Mouse (Mus musculus) heart, adult 2 months (tissue): Measurements from ENCODE around the gene Mapk6.

ENCODE experiments used
- CTCF ChIP-seq: fragments of 200-600 bp; IDR thresholded peaks from 2 replicates; pipeline ENCODE4 v1.8.1; 2022; ENCODE audit warnings: antibody characterized with exemption, mild to moderate bottlenecking, moderate library complexity
- EP300 ChIP-seq: fragments of 200-500 bp; IDR thresholded peaks from 2 replicates; pipeline ENCODE4 v1.6.1; 2011; ENCODE audit warnings: low read depth, low read length, control low read depth; ENCODE audit not compliant: insufficient read depth
- POLR2A ChIP-seq: fragments of 200-500 bp; IDR thresholded peaks from 2 replicates; pipeline ENCODE4 v1.6.1; 2011; ENCODE audit warnings: mild to moderate bottlenecking, low read depth, low read length, control low read depth; ENCODE audit not compliant: insufficient read depth

GRCm38 (mm10) chr9:75322099-75322885 is 87.5 kb downstream of the Mapk6 start:
- no peak for TF ChIP-seq CTCF
- TF ChIP-seq EP300: no peak
- TF ChIP-seq POLR2A: no peak
